Mouse (Mus musculus) kidney, adult 2 months (tissue): ENCODE measurements around the gene Orm3. TPM values are rescaled to one million over a fixed set of nuclear protein-coding genes. Genes with fewer than 3 reads are reported as not detected.
A peak's percentile ranks its signal among the peaks of the same experiment; 100 is the strongest.

Experiments
- DNase-seq: peaks from one replicate; pipeline ENCODE4 v3.0.0; 2021
- H3K27ac ChIP-seq: fragments of 200-500 bp; 2 replicates; pipeline ENCODE4 v1.5.1; 2012; ENCODE audit warnings: low read depth, low read length, control low read depth, inconsistent platforms; ENCODE audit not compliant: insufficient read depth
- H3K27me3 ChIP-seq: fragments of 200-500 bp; replicated peaks from 2 replicates; pipeline ENCODE4 v1.6.1; 2012; ENCODE audit warnings: mild to moderate bottlenecking, moderate library complexity, low read length, inconsistent platforms; ENCODE audit not compliant: control insufficient read depth, insufficient read depth
- H3K36me3 ChIP-seq: fragments of 200-500 bp; 2 replicates; pipeline ENCODE4 v1.6.1; 2012; ENCODE audit warnings: mild to moderate bottlenecking, moderate library complexity, low read length, inconsistent platforms; ENCODE audit not compliant: control insufficient read depth, insufficient read depth
- H3K4me1 ChIP-seq: fragments of 200-500 bp; 2 replicates; pipeline ENCODE4 v1.6.1; 2011; ENCODE audit warnings: low read length; ENCODE audit not compliant: control insufficient read depth, insufficient read depth
- H3K4me3 ChIP-seq: fragments of 200-500 bp; 2 replicates; pipeline ENCODE4 v1.5.1; 2011; ENCODE audit warnings: mild to moderate bottlenecking, low read depth, low read length, control low read depth; ENCODE audit not compliant: insufficient read depth
- CTCF ChIP-seq: fragments of 200-500 bp; conservative IDR thresholded peaks from 2 replicates; pipeline ENCODE4 v1.5.1; 2011; ENCODE audit warnings: low read depth, mild to moderate bottlenecking, control low read depth, low read length, moderate library complexity, mixed read lengths; ENCODE audit not compliant: insufficient read depth, insufficient read length
- POLR2A ChIP-seq: fragments of 200-500 bp; IDR thresholded peaks from one replicate; pipeline ENCODE4 v1.6.1; 2011; ENCODE audit warnings: low read depth, low read length, control low read depth
- WGBS: fragments of 180-500 bp; shearing (Covaris S2); methylation state at CpG from one replicate; pipeline ENCODE4 v1.1.7; 2018; 5-methylcytosine and 5-hydroxymethylcytosine counted together
- polyA plus RNA-seq: library from polyadenylated mRNA; depleted of rRNA; stranded (reverse); fragments of >200 nt; gene quantifications from 2 replicates; pipeline ENCODE4 v1.2.3, GENCODE M21; 2012

The Orm3 gene
- polyA plus RNA-seq, 1 experiment, result 0.14 TPM

DNA sequence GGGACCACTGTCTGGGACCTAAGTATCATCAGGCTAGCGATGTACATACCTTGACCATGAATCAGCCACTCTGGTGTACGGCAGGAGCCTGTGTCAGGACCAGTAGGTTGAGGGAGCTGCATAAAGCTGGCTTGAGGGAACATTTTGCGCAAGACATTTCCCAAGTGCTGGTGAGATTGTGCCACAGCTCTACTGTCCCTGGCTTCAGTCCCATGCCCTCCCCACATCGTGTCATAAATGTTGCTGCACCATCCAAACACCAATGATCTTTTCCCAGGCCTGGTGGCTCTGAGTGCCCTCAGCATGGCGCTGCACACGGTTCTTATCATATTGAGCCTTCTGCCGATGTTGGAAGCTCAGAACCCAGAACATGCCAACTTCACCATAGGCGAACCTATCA is 11.7 kb upstream of the Orm3 start, which contains the start of gene Orm1:
Gene Orm1 (plus strand): TSS at position 266 of the 400 bp plus-strand sequence.
- H3K27me3 ChIP-seq, result no peaks in the 10 kb centered on the region
- no peak within 1 kb of the TSS for H3K27ac ChIP-seq
- no peak; the same call in 1 of the 2 replicates for TF ChIP-seq CTCF
- no peak for TF ChIP-seq POLR2A
- no peak within 1 kb of the TSS for H3K4me3 ChIP-seq
- no peak for DNase-seq
- H3K36me3 ChIP-seq, result no peaks in the 10 kb centered on the region
- WGBS, result 86% methylated on average over 8 of the region's 8 CpGs
- no peaks in the 10 kb centered on the region for H3K4me1 ChIP-seq

DNA sequence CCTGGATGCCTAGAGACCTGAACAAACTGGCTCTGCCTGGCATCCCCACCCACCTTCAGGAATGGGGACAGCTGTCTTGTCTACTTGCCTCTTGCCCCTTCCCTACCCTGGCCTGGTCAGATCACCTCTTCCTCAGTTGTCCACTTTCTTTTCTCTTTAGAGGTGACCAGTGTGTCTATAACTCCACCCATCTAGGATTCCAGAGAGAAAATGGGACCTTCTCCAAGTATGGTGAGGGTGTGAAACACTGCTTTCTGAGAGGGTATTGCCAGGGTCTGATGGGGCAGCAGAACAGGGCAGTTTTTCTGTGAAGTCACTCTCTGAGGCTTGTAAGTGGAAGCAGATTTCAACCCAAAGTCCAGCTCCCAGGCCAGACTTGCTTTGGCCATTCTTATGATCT is 10.7 kb upstream of the Orm3 start:
- no peaks in the 10 kb centered on the region for H3K27me3 ChIP-seq
- H3K27ac ChIP-seq, result no peak overlapping the region
- no peak for TF ChIP-seq CTCF
- no peak for TF ChIP-seq POLR2A
- no peak overlapping the region for H3K4me3 ChIP-seq
- no peak for DNase-seq
- H3K4me1 ChIP-seq, result no peaks in the 10 kb centered on the region
- H3K36me3 ChIP-seq, result no peaks in the 10 kb centered on the region

DNA sequence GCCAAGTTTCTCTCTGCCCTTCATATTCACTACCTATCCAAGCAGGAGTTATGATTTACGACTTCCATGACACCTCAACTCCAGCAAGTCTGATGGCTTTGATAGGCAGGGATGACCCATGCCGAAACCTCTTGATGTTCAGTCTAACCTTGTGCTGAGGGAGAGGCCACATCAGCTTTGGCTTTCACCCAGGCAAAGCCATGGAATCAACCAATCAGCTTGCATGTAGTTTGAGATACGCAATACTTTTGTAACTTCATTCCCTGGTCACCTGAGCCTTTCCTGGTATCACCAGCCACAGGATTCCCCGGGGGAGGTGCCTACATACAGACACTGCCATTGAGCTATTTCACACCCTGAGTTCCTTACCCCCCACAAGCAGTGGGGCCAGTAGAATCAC is 9.3 kb upstream of the Orm3 start:
- Histone ChIP-seq H3K27ac (no peak overlapping the region), H3K4me3 (no peak overlapping the region), H3K36me3 (no peaks in the 10 kb centered on the region), H3K27me3 (no peaks in the 10 kb centered on the region), H3K4me1 (no peaks in the 10 kb centered on the region)
- TF ChIP-seq CTCF (no peak), POLR2A (no peak)
- DNase-seq, result no peak
- 78% methylated on average over 4 of the region's 4 CpGs for WGBS

DNA sequence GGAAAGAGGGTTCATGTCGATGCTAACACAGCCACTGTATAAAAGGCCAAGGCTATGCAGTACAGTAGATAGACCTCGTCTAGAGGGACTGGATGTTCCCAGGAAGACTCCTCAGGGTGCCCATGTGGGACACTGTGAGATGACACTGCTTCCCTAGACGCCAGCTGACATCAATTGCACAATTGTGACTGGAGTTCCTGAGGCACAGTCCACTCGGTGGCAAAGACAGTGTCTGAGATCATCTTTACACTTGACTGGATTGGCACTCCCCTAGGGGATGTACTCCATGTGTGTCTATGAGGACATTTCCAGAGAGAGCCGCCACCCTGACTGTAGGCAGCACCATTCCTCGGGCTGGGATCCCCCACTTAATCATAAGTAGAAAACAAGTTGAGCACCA is 7.4 kb upstream of the Orm3 start:
- Histone ChIP-seq H3K4me3 (no peak overlapping the region), H3K27me3 (no peaks in the 10 kb centered on the region), H3K4me1 (no peaks in the 10 kb centered on the region), H3K27ac (no peak overlapping the region), H3K36me3 (no peaks in the 10 kb centered on the region)
- WGBS, result 69% methylated on average over 6 of the region's 6 CpGs
- no peak for DNase-seq
- TF ChIP-seq POLR2A, result no peak

DNA sequence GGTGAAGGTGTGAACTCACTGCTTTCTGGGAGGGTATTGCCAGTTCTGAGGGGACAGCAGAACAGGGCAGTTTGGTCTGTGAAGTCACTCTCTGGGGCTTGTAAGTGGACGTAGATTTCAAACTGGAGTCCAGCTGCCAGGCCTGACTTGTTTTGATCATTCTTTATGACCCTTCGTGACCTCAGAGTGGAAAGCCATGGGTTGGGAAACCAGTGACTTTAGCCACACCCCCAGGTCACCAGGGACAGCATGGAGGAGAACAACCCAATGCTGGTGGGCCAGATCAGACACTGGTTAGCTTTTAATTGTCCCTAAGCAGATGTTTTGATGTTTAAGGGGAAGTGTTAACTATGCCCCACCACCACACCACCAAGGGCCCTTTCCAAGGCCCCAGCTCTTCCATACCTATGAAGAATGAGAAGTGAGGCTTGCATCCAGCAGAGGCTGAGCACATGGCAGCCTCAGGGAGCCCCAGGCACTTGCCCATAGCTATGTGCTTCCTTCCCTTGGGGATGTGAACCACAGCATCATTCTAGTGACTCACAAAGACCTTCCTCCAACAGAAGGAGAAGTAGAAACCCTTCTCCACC is 1.1 kb downstream of the Orm3 start:
- Histone ChIP-seq H3K27me3 (no peaks in the 10 kb centered on the region), H3K4me1 (no peaks in the 10 kb centered on the region), H3K27ac (no peak overlapping the region), H3K36me3 (no peaks in the 10 kb centered on the region), H3K4me3 (no peak overlapping the region)
- DNase-seq, result peak; percentile 19
- TF ChIP-seq CTCF (no peak), POLR2A (no peak)
- WGBS, result 71% methylated on average over 2 of the region's 2 CpGs

DNA sequence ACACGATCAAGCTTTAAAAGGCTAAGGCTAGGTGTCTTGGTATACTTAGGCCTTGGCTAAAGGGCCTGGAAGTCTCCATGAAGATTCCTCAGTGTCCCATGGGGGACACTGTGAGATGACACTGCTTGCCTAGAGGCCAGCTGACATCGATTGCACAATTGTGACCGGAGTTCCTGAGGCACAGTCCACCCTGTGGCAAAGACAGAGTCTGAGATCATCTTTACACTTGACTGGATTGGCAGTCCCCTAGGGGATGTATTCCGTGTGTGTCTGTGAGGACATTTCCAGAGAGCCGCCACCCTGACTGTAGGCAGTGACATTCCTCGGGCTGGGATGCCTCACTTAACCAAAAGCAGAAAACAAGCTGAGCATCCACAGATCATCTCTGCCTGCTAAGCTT is 3.9 kb downstream of the Orm3 start:
- no peak for DNase-seq
- Histone ChIP-seq H3K27me3 (no peaks in the 10 kb centered on the region), H3K36me3 (no peaks in the 10 kb centered on the region), H3K27ac (no peak overlapping the region), H3K4me1 (no peaks in the 10 kb centered on the region), H3K4me3 (no peak overlapping the region)
- no peak for TF ChIP-seq POLR2A
- TF ChIP-seq CTCF, result no peak
- 66% methylated on average over 6 of the region's 6 CpGs for WGBS

DNA sequence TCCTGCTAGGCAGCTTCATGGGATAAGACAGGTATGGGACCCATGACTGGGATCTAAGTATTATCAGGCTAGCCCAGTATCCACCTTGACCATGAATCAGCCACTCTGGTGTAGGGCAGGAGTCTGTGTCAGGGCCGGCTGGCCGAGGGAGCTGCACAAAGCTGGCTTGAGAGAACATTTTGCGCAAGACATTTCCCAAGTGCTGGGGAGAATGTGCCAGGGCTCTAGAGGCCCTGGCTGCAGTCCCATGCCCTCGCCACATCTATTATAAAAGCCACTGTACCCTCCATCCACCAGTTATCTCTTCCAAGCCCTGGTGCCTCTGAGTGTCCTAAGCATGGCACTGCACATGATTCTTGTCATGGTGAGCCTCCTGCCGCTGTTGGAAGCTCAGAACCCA is 6.2 kb downstream of the Orm3 start, which contains the start of gene Orm2:
Gene Orm2 (plus strand): TSS at position 300 of the 400 bp plus-strand sequence.
- Histone ChIP-seq H3K4me1 (no peaks in the 10 kb centered on the region), H3K4me3 (no peak within 1 kb of the TSS), H3K27ac (no peak within 1 kb of the TSS), H3K27me3 (no peaks in the 10 kb centered on the region), H3K36me3 (no peaks in the 10 kb centered on the region)
- 89% methylated on average over 5 of the region's 5 CpGs for WGBS
- no peak for TF ChIP-seq CTCF
- TF ChIP-seq POLR2A, result no peak
- DNase-seq, result no peak

DNA sequence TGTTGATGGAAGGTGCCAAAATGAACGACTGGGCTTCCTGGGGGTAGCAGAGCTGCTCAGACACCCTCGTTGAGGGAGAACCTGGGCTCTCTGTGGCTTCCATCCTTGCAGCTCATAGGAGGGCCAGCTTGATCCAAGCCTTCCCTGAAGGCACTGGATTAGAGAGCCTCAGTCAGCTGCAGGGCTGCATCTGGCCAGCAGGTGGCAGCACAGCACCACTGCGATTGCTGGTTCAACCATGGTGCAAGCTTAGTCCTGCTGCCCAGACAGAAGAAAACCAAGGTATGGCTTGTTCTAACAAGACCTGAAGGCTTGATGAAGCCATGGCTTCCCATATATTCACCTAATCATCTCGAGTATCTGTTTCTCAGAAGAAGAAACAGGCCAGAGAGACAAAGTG is 12.6 kb downstream of the Orm3 start:
- no peak overlapping the region for H3K4me3 ChIP-seq
- TF ChIP-seq POLR2A (no peak), CTCF (peak; percentile 99)
- 18% methylated on average over 4 of the region's 4 CpGs for WGBS
- DNase-seq, result peak; percentile 86
- H3K36me3 ChIP-seq, result no peaks in the 10 kb centered on the region
- no peaks in the 10 kb centered on the region for H3K27me3 ChIP-seq
- H3K4me1 ChIP-seq, result no peaks in the 10 kb centered on the region
- H3K27ac ChIP-seq, result no peak overlapping the region
